Mouse (Mus musculus): ENCODE measurements around the gene Prpf38b. TPM values are rescaled to one million over a fixed set of nuclear protein-coding genes. Genes with fewer than 3 reads are reported as not detected.
"Not testable (repeated sequence)": the region's sequence is repeated elsewhere in the genome, so short reads cannot be mapped to it uniquely, and the experiment has no call there.

The Prpf38b gene
- polyA plus RNA-seq, 1 experiment from 2014 or later = 44.0 TPM

- Histone ChIP-seq H3K9me3 (ENCODE audit: control insufficient read depth, low read length) (no peaks in the 10 kb centered on the region), H3K4me1 (ENCODE audit: control insufficient read depth, insufficient read depth, low read length) (no peaks in the 10 kb centered on the region), H3K36me3 (ENCODE audit: control insufficient read depth, insufficient read depth, low read length) (no peaks in the 10 kb centered on the region), H3K27me3 (ENCODE audit: control insufficient read depth, insufficient read depth, low read length) (no peaks in the 10 kb centered on the region), H3K4me3 (replicated peaks; ENCODE audit: low read depth, low read length) (no peak overlapping the region), H3K9ac (replicated peaks; ENCODE audit: low read length) (no peak overlapping the region), H3K4me2 (ENCODE audit: low read length) (no peak overlapping the region), H3K27ac (replicated peaks; ENCODE audit: low read depth, low read length) (no peak overlapping the region)
- 67% methylated on average over 5 of the region's 5 CpGs for WGBS
- ATAC-seq (ENCODE audit: low FRiP score, low TSS enrichment) (no peak), DNase-seq (no peak)
Observed at GRCm38 (mm10) chr3:108879836-108880435, 31.6 kb downstream of the Prpf38b start.

GRCm38 (mm10) chr3:108879129-108879528 is 32.4 kb downstream of the Prpf38b start:
- Histone ChIP-seq H3K27ac (replicated peaks; ENCODE audit: low read depth, low read length) (no peak overlapping the region), H3K9me3 (ENCODE audit: control insufficient read depth, low read length) (no peaks in the 10 kb centered on the region), H3K36me3 (ENCODE audit: control insufficient read depth, insufficient read depth, low read length) (no peaks in the 10 kb centered on the region), H3K4me3 (replicated peaks; ENCODE audit: low read depth, low read length) (no peak overlapping the region), H3K27me3 (ENCODE audit: control insufficient read depth, insufficient read depth, low read length) (no peaks in the 10 kb centered on the region), H3K4me2 (ENCODE audit: low read length) (no peak overlapping the region), H3K9ac (replicated peaks; ENCODE audit: low read length) (no peak overlapping the region), H3K4me1 (ENCODE audit: control insufficient read depth, insufficient read depth, low read length) (no peaks in the 10 kb centered on the region)
- 51% methylated on average over 2 of the region's 2 CpGs for WGBS
- ATAC-seq (ENCODE audit: low FRiP score, low TSS enrichment) = peak; percentile 57
- peak; percentile 55 for DNase-seq

- Histone ChIP-seq H3K4me2 (ENCODE audit: low read length) (no peak overlapping the region), H3K4me1 (ENCODE audit: control insufficient read depth, insufficient read depth, low read length) (no peaks in the 10 kb centered on the region), H3K4me3 (replicated peaks; ENCODE audit: low read depth, low read length) (no peak overlapping the region), H3K27ac (replicated peaks; ENCODE audit: low read depth, low read length) (no peak overlapping the region), H3K36me3 (ENCODE audit: control insufficient read depth, insufficient read depth, low read length) (no peaks in the 10 kb centered on the region), H3K27me3 (ENCODE audit: control insufficient read depth, insufficient read depth, low read length) (no peaks in the 10 kb centered on the region), H3K9ac (replicated peaks; ENCODE audit: low read length) (no peak overlapping the region), H3K9me3 (ENCODE audit: control insufficient read depth, low read length) (no peaks in the 10 kb centered on the region)
- no peak for ATAC-seq (ENCODE audit: low FRiP score, low TSS enrichment)
- no peak for DNase-seq
- 86% methylated on average over 6 of the region's 6 CpGs for WGBS
Observed at GRCm38 (mm10) chr3:108870631-108871030, 40.9 kb downstream of the Prpf38b start.

GRCm38 (mm10) chr3:108867449-108867848 is 44.1 kb downstream of the Prpf38b start:
- Histone ChIP-seq H3K27me3 (ENCODE audit: control insufficient read depth, insufficient read depth, low read length) (no peaks in the 10 kb centered on the region), H3K4me1 (ENCODE audit: control insufficient read depth, insufficient read depth, low read length) (no peaks in the 10 kb centered on the region), H3K36me3 (ENCODE audit: control insufficient read depth, insufficient read depth, low read length) (no peaks in the 10 kb centered on the region), H3K9me3 (ENCODE audit: control insufficient read depth, low read length) (no peaks in the 10 kb centered on the region), H3K4me2 (ENCODE audit: low read length) (no peak overlapping the region), H3K27ac (replicated peaks; ENCODE audit: low read depth, low read length) (no peak overlapping the region), H3K9ac (replicated peaks; ENCODE audit: low read length) (no peak overlapping the region), H3K4me3 (replicated peaks; ENCODE audit: low read depth, low read length) (no peak overlapping the region)
- no peak for DNase-seq
- WGBS = 94% methylated on average over 3 of the region's 3 CpGs
- ATAC-seq (ENCODE audit: low FRiP score, low TSS enrichment) = no peak

- WGBS = 92% methylated on average over 3 of the region's 3 CpGs
- H3K9me3 ChIP-seq (ENCODE audit: control insufficient read depth, low read length) = no peaks in the 10 kb centered on the region
Observed at GRCm38 (mm10) chr3:108865676-108866075, 45.9 kb downstream of the Prpf38b start.

GRCm38 (mm10) chr3:108865129-108865528 is 46.4 kb downstream of the Prpf38b start:
- DNase-seq (no peak), ATAC-seq (ENCODE audit: low FRiP score, low TSS enrichment) (no peak)
- no peak overlapping the region for H3K27ac ChIP-seq (replicated peaks; ENCODE audit: low read depth, low read length)
- no peaks in the 10 kb centered on the region for H3K9me3 ChIP-seq (ENCODE audit: control insufficient read depth, low read length)
- 44% methylated on average over 3 of the region's 3 CpGs for WGBS
- no peak overlapping the region for H3K4me3 ChIP-seq (replicated peaks; ENCODE audit: low read depth, low read length)
- H3K36me3 ChIP-seq (ENCODE audit: control insufficient read depth, insufficient read depth, low read length) = no peaks in the 10 kb centered on the region
- H3K9ac ChIP-seq (replicated peaks; ENCODE audit: low read length) = no peak overlapping the region
- H3K27me3 ChIP-seq (ENCODE audit: control insufficient read depth, insufficient read depth, low read length) = no peaks in the 10 kb centered on the region
- no peaks in the 10 kb centered on the region for H3K4me1 ChIP-seq (ENCODE audit: control insufficient read depth, insufficient read depth, low read length)
- no peak overlapping the region for H3K4me2 ChIP-seq (ENCODE audit: low read length)

More at GRCm38 (mm10) chr3:108865676-108866075, 45.9 kb downstream of the Prpf38b start:
- no peak overlapping the region for H3K27ac ChIP-seq (replicated peaks; ENCODE audit: low read depth, low read length)
- ATAC-seq (ENCODE audit: low FRiP score, low TSS enrichment) (no peak), DNase-seq (no peak)
- no peaks in the 10 kb centered on the region for H3K36me3 ChIP-seq (ENCODE audit: control insufficient read depth, insufficient read depth, low read length)
- no peak overlapping the region for H3K4me3 ChIP-seq (replicated peaks; ENCODE audit: low read depth, low read length)
- H3K4me2 ChIP-seq (ENCODE audit: low read length) = no peak overlapping the region
- no peaks in the 10 kb centered on the region for H3K4me1 ChIP-seq (ENCODE audit: control insufficient read depth, insufficient read depth, low read length)
- no peak overlapping the region for H3K9ac ChIP-seq (replicated peaks; ENCODE audit: low read length)
- H3K27me3 ChIP-seq (ENCODE audit: control insufficient read depth, insufficient read depth, low read length) = no peaks in the 10 kb centered on the region

- H3K4me1 ChIP-seq (ENCODE audit: control insufficient read depth, insufficient read depth, low read length) = peaks cover 4% of the 10 kb centered on the region; the same call in 1 of the 2 replicates
- no peak overlapping the region for H3K27ac ChIP-seq (replicated peaks; ENCODE audit: low read depth, low read length)
- no peaks in the 10 kb centered on the region for H3K27me3 ChIP-seq (ENCODE audit: control insufficient read depth, insufficient read depth, low read length)
- DNase-seq (no peak), ATAC-seq (ENCODE audit: low FRiP score, low TSS enrichment) (no peak)
- no peak overlapping the region for H3K4me3 ChIP-seq (replicated peaks; ENCODE audit: low read depth, low read length)
- H3K9ac ChIP-seq (replicated peaks; ENCODE audit: low read length) = no peak overlapping the region
- no peaks in the 10 kb centered on the region for H3K9me3 ChIP-seq (ENCODE audit: control insufficient read depth, low read length)
- whole genome bisulfite sequencing = 90% methylated on average over 10 of the region's 10 CpGs
- H3K36me3 ChIP-seq (ENCODE audit: control insufficient read depth, insufficient read depth, low read length) = no peaks in the 10 kb centered on the region
- no peak overlapping the region for H3K4me2 ChIP-seq (ENCODE audit: low read length)
Observed at GRCm38 (mm10) chr3:108863091-108863490, 48.4 kb downstream of the Prpf38b start.

GRCm38 (mm10) chr3:108862282-108862681 is 49.2 kb downstream of the Prpf38b start:
- H3K27ac ChIP-seq (replicated peaks; ENCODE audit: low read depth, low read length); DNase-seq; H3K36me3 ChIP-seq (ENCODE audit: control insufficient read depth, insufficient read depth, low read length); ATAC-seq (ENCODE audit: low FRiP score, low TSS enrichment); H3K9ac ChIP-seq (replicated peaks; ENCODE audit: low read length); H3K27me3 ChIP-seq (ENCODE audit: control insufficient read depth, insufficient read depth, low read length); H3K4me3 ChIP-seq (replicated peaks; ENCODE audit: low read depth, low read length); H3K9me3 ChIP-seq (ENCODE audit: control insufficient read depth, low read length); H3K4me1 ChIP-seq (ENCODE audit: control insufficient read depth, insufficient read depth, low read length); H3K4me2 ChIP-seq (ENCODE audit: low read length): not testable (repeated sequence)
- WGBS = 89% methylated on average over 4 of the region's 4 CpGs

- no peak overlapping the region for H3K4me3 ChIP-seq (replicated peaks; ENCODE audit: low read depth, low read length)
- H3K9me3 ChIP-seq (ENCODE audit: control insufficient read depth, low read length) = no peaks in the 10 kb centered on the region
- no peaks in the 10 kb centered on the region for H3K36me3 ChIP-seq (ENCODE audit: control insufficient read depth, insufficient read depth, low read length)
- DNase-seq (no peak), ATAC-seq (ENCODE audit: low FRiP score, low TSS enrichment) (no peak)
- H3K9ac ChIP-seq (replicated peaks; ENCODE audit: low read length) = no peak overlapping the region
- no peak overlapping the region for H3K4me2 ChIP-seq (ENCODE audit: low read length)
- no peak overlapping the region for H3K27ac ChIP-seq (replicated peaks; ENCODE audit: low read depth, low read length)
- H3K4me1 ChIP-seq (ENCODE audit: control insufficient read depth, insufficient read depth, low read length) = peaks cover 13% of the 10 kb centered on the region; the same call in 1 of the 2 replicates
- 70% methylated on average over 2 of the region's 2 CpGs for whole genome bisulfite sequencing
- H3K27me3 ChIP-seq (ENCODE audit: control insufficient read depth, insufficient read depth, low read length) = no peaks in the 10 kb centered on the region
Observed at GRCm38 (mm10) chr3:108860786-108861185, 50.7 kb downstream of the Prpf38b start.
